Mouse (Mus musculus): ENCODE data around the gene Dzip1.

- TF ChIP-seq CTCF (IDR thresholded peaks at IDR 0.05; ENCODE audit: low read depth) = no peak
- TF ChIP-seq EP300 (optimal IDR thresholded peaks at IDR 0.05) = no peak
Observed at GRCm38 (mm10) chr14:118862253-118862652, 63.0 kb downstream of the Dzip1 start.

Data from stomach, postnatal 0 days (tissue).